Mouse (Mus musculus) embryonic fibroblast, embryonic 13.5 days (primary cell): Measurements from ENCODE around the gene E2f4.

Experiments used
- CTCF ChIP-seq: IDR thresholded peaks from 2 replicates; pipeline ENCODE4 v1.5.1; 2011; ENCODE audit warnings: mild to moderate bottlenecking, control low read depth, low read length, moderate library complexity, borderline replicate concordance; ENCODE audit not compliant: insufficient read depth
- POLR2A ChIP-seq: IDR thresholded peaks from 2 replicates; pipeline ENCODE4 v1.6.1; 2011; ENCODE audit warnings: low read depth, mild to moderate bottlenecking, control low read depth, low read length, moderate library complexity

GRCm38 (mm10) chr8:105283074-105283473, 14.4 kb upstream of the E2f4 start:
- TF ChIP-seq POLR2A (no peak), CTCF (peak; percentile 94)
